Mouse (Mus musculus) testis, adult 2 months (tissue): Measurements from ENCODE around the gene Wnt7b. TPM values are rescaled to one million over a fixed set of nuclear protein-coding genes. Genes with fewer than 3 reads are reported as not detected.

Experiments used
- H3K27ac ChIP-seq: fragments of 200-500 bp; 2 replicates; pipeline ENCODE4 v1.5.1; 2012; ENCODE audit warnings: low read depth, low read length; ENCODE audit not compliant: control insufficient read depth, insufficient read depth
- H3K27me3 ChIP-seq: fragments of 200-500 bp; 2 replicates; pipeline ENCODE4 v1.6.1; 2012; ENCODE audit warnings: mild to moderate bottlenecking, low read length, moderate library complexity; ENCODE audit not compliant: control insufficient read depth, insufficient read depth
- H3K36me3 ChIP-seq: fragments of 200-500 bp; 2 replicates; pipeline ENCODE4 v1.6.1; 2012; ENCODE audit warnings: mild to moderate bottlenecking, low read length; ENCODE audit not compliant: control insufficient read depth, insufficient read depth
- H3K4me1 ChIP-seq: fragments of 200-500 bp; 2 replicates; pipeline ENCODE4 v1.6.1; 2012; ENCODE audit warnings: low read length; ENCODE audit not compliant: control insufficient read depth, insufficient read depth
- H3K4me3 ChIP-seq: fragments of 200-500 bp; 2 replicates; pipeline ENCODE4 v1.5.1; 2012; ENCODE audit warnings: low read depth, mild to moderate bottlenecking, low read length, moderate library complexity, mixed read lengths; ENCODE audit not compliant: control insufficient read depth
- CTCF ChIP-seq: fragments of 200-500 bp; IDR thresholded peaks from 2 replicates; pipeline ENCODE4 v1.5.1; 2012; ENCODE audit warnings: low read depth, mild to moderate bottlenecking, inconsistent platforms, low read length, moderate library complexity; ENCODE audit not compliant: control insufficient read depth, insufficient read depth, insufficient replicate concordance
- POLR2A ChIP-seq: fragments of 200-500 bp; IDR thresholded peaks from 2 replicates; pipeline ENCODE4 v1.6.1; 2012; ENCODE audit warnings: low read depth, mild to moderate bottlenecking, inconsistent platforms, low read length, moderate library complexity; ENCODE audit not compliant: control insufficient read depth
- polyA plus RNA-seq: library from polyadenylated mRNA; depleted of rRNA; stranded (reverse); fragments of >200 nt; gene quantifications from 2 replicates; pipeline ENCODE4 v1.2.3, GENCODE M21; 2012

Wnt7b gene
- polyA plus RNA-seq, 1 experiment: 0.07 TPM

DNA sequence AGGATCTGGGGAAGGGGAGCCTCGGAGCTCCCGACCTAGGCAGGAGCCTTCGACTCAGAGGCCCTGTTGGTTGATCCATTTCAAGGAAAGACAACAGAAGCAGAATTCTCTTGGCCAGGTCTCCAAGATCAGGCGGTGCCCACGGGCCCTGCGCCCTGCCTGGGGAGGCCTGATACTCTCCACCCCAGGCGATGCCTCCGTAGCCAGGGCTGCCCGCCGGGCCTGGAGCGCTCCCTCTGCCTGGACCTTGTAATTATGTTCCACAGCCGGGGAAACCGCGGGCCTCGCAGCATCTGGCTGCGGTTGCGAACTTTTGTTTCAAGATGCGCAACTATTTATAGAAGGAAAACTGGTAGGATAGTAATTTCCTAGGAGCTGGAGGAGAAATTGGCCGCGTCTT, 6.2 kb downstream of the Wnt7b start:
- Histone ChIP-seq H3K4me3 (no peak overlapping the region), H3K27me3 (no peaks in the 10 kb centered on the region; the same call in 1 of the 2 replicates), H3K27ac (no peak overlapping the region), H3K4me1 (peaks cover 7% of the 10 kb centered on the region), H3K36me3 (no peaks in the 10 kb centered on the region)
- TF ChIP-seq CTCF (no peak), POLR2A (no peak)

DNA sequence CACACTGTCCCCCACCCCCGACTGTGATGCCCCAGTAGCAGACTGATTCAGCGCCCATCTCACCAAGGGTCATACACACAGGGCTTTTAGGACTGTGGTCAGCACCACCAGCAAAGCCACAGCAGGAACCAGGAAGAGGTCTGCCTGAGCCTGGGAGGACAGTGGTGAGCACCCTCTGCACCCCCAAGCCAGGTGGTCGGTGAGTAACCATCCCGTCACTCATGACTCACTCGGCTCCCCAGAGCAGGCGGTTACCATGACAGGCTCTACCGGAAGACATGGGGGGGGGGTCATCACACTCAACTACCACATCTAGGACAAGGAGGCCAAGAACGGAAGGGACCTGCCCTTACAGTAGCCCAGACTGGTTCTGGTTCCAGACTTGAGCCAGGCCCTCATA, 7.7 kb downstream of the Wnt7b start:
- Histone ChIP-seq H3K4me1 (no peaks in the 10 kb centered on the region; the same call in 1 of the 2 replicates), H3K27ac (no peak overlapping the region), H3K4me3 (no peak overlapping the region), H3K36me3 (no peaks in the 10 kb centered on the region), H3K27me3 (no peaks in the 10 kb centered on the region)
- TF ChIP-seq CTCF (no peak), POLR2A (no peak)

DNA sequence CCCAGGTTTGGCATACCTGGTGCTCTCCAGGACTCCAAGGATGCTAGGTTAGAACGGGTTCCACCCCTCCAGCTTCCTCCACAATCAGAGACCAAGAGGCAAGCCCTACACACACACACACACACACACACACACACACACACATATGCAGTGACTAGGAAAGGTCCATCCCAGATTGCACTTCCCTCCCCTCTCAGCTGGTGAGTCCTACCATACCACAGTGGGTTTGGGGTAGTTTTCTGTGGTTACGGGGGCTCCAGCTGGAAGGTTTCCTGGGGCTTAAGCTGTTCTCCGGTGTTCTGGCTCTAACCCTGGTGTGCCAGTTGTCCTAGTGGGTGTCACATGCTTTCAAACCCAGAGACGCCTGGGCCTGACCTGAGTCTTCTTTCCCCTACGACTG, 8.2 kb downstream of the Wnt7b start:
- H3K27me3 ChIP-seq: no peaks in the 10 kb centered on the region
- H3K4me3 ChIP-seq: no peak overlapping the region
- H3K4me1 ChIP-seq: no peaks in the 10 kb centered on the region; the same call in 1 of the 2 replicates
- H3K36me3 ChIP-seq: no peaks in the 10 kb centered on the region
- TF ChIP-seq CTCF: no peak
- TF ChIP-seq POLR2A: no peak
- no peak overlapping the region for H3K27ac ChIP-seq

DNA sequence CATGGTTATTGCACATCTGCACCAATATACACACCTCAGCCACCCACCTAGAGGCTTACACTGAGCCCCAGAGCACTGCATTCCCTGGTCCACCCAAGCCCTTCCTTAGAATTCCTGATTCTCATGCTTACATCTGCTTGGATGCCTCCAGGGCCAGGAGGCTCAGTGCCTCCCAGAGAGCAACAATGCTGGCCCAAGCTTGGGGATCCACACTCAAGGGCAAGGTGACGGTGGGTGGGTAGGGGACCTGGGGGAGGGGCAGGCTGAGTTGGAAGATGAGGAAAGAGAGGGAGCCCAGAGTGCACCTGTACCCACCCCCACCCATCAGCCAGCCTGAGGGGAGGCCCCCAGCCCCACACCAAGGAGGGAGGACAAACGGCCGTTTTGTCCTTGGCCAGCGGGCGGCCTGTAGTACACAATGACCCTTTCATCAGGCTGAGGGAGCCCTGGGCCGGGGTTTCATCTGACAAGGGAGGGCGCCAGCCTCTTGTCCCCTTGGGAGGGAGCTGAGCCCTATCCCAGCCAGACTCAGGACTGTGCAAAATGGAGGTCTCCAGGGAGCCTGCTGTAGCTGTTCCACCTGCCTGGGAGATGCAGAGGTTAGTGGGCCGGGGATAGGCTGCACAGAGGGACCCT, 9.5 kb downstream of the Wnt7b start:
- Histone ChIP-seq H3K27ac (no peak overlapping the region), H3K4me1 (no peaks in the 10 kb centered on the region; the same call in 1 of the 2 replicates)

DNA sequence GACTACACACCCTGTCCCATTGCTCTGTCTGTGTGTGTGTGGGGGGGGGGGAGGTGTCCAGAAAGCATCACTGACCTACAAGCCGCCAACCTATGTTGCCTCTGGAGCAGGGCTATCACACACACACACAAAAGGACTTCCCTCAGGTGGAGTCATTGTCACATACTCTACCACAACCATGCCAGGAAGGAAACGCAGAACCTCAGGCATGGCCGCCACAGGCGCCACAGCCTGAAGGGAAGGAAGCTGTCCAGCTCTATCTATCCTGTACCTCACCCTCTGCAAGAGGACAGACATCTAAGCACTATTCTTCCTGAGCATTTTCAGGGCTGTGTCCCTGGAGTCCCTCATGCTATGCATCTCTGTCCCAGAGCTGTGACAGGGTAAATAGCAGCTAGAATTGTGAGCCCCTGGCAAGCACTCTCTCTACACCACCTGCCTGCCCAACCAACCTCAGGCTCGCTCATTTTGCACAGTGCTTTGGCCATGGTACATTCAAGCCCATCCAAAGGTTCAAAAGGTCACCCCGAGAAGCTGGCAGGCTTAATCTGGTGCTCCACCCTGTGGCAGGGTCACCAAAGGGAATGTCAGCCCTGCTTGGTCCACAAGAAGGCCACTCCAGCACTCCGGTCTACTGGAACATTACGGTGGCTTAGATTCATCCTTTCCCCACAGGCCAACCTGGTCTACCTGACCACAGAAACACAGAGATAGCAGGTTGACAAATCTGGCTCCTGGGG, 12.1 kb downstream of the Wnt7b start:
- H3K27me3 ChIP-seq: no peaks in the 10 kb centered on the region
- H3K4me1 ChIP-seq: peaks cover under 1% of the 10 kb centered on the region; the same call in 1 of the 2 replicates
- H3K36me3 ChIP-seq: no peaks in the 10 kb centered on the region
- no peak for TF ChIP-seq POLR2A
- no peak for TF ChIP-seq CTCF
- no peak overlapping the region for H3K27ac ChIP-seq
- no peak overlapping the region for H3K4me3 ChIP-seq

More for the DNA sequence above, 9.5 kb downstream of the Wnt7b start:
- H3K36me3 ChIP-seq: no peaks in the 10 kb centered on the region
- TF ChIP-seq CTCF: no peak
- TF ChIP-seq POLR2A: no peak
- H3K27me3 ChIP-seq: no peaks in the 10 kb centered on the region
- H3K4me3 ChIP-seq: no peak overlapping the region

DNA sequence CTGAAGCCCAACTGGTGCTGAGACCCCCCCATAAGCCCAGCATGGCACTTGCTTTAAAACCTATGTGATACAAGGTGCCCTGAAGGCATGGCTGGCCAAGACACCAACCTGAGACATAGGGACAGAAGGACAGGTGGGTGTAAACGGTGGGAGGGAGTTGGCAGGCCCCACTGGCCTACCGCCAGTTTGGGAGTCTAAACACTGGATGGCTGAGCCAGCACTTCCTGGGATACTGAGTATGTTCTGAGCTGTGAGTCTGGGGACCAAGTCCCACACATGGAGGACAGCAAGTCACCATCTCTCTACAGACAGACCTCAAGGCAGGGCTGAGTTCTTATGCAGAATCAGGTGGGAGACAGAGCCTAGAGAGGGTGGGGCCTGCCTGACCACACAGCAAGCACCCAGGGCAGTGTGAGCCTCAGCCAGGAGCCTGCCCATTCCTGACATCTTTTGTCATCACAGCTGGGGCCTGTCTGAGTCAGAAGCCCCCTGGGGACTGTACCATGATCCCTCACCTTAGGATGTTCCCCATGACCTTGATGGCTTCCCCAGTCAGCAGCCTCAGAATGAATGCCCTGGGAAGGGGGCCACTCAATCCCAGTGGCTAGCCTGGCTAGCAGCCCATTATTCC, 13.0 kb downstream of the Wnt7b start:
- Histone ChIP-seq H3K4me3 (no peak overlapping the region), H3K36me3 (no peaks in the 10 kb centered on the region), H3K4me1 (peaks cover 3% of the 10 kb centered on the region; the same call in 1 of the 2 replicates), H3K27me3 (no peaks in the 10 kb centered on the region), H3K27ac (no peak overlapping the region)
- TF ChIP-seq CTCF (no peak), POLR2A (no peak)

DNA sequence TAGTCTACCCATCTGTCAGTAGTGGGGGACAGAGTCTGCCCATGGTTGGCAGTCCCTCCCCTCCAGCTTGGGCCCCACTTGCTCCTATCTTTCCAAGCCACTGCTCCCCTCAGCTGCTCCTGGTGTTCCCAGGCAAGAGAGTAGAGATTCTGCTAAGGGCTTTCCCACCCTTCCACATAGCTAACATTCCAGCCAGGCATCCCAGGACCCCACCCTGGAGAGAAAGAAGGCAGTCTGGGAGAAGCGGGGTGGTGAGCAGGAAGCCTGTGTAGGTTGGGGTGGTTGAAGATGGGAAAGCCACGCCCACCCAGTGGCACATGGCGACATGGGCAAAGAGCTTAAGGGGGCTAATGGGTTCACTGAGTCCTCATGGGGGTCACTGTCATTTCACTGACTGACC, 13.9 kb downstream of the Wnt7b start:
- no peak overlapping the region for H3K27ac ChIP-seq
- no peaks in the 10 kb centered on the region for H3K27me3 ChIP-seq
- H3K36me3 ChIP-seq: no peaks in the 10 kb centered on the region
- no peak for TF ChIP-seq CTCF
- no peak for TF ChIP-seq POLR2A
- H3K4me1 ChIP-seq: peaks cover 3% of the 10 kb centered on the region; the same call in 1 of the 2 replicates
- H3K4me3 ChIP-seq: no peak overlapping the region
